Mouse (Mus musculus): ENCODE data around the gene Hk1. TPM values are rescaled to one million over a fixed set of nuclear protein-coding genes. Genes with fewer than 3 reads are reported as not detected.

The Hk1 gene
- total and polyA plus RNA-seq, 2 experiments, result 1.4 to 1.6 TPM

- Histone ChIP-seq H3K79me2 (ENCODE audit: control insufficient read depth, insufficient read depth, low read length) (no peaks in the 10 kb centered on the region), H3K4me3 (ENCODE audit: insufficient read depth, low read depth, low read length) (no peak overlapping the region), H3K27me3 (ENCODE audit: control insufficient read depth, insufficient read depth, low read length) (no peaks in the 10 kb centered on the region), H3K36me3 (ENCODE audit: control insufficient read depth, insufficient read depth, low read length) (no peaks in the 10 kb centered on the region), H3K27ac (replicated peaks; ENCODE audit: insufficient read depth, low read depth, low read length) (no peak overlapping the region), H3K4me1 (ENCODE audit: control insufficient read depth, insufficient read depth, low read length) (no peaks in the 10 kb centered on the region), H3K9ac (ENCODE audit: low read depth, low read length) (no peak overlapping the region)
- DNase-seq (ENCODE audit: extremely low read depth, low read depth, low spot score), result no peak
- no peak for TF ChIP-seq CTCF (IDR thresholded peaks at IDR 0.05; ENCODE audit: low read depth, low read length)
- TF ChIP-seq POLR2A (IDR thresholded peaks at IDR 0.05; ENCODE audit: extremely low read depth, insufficient read depth, low read length), result no peak
- WGBS, result 64% methylated on average over 9 of the region's 9 CpGs
Measured at GRCm38 (mm10) chr10:62321457-62321856, 58.3 kb downstream of the Hk1 start.

GRCm38 (mm10) chr10:62320402-62320978 is 59.2 kb downstream of the Hk1 start:
- DNase-seq (ENCODE audit: extremely low read depth, low read depth, low spot score), result no peak
- no peak overlapping the region for H3K27ac ChIP-seq (replicated peaks; ENCODE audit: insufficient read depth, low read depth, low read length)
- no peaks in the 10 kb centered on the region for H3K79me2 ChIP-seq (ENCODE audit: control insufficient read depth, insufficient read depth, low read length)
- no peak overlapping the region for H3K4me3 ChIP-seq (ENCODE audit: insufficient read depth, low read depth, low read length)
- no peak for TF ChIP-seq CTCF (IDR thresholded peaks at IDR 0.05; ENCODE audit: low read depth, low read length)
- no peak for TF ChIP-seq POLR2A (IDR thresholded peaks at IDR 0.05; ENCODE audit: extremely low read depth, insufficient read depth, low read length)
- 81% methylated on average over 9 of the region's 9 CpGs for WGBS
- H3K9ac ChIP-seq (ENCODE audit: low read depth, low read length), result no peak overlapping the region
- no peaks in the 10 kb centered on the region for H3K4me1 ChIP-seq (ENCODE audit: control insufficient read depth, insufficient read depth, low read length)
- H3K36me3 ChIP-seq (ENCODE audit: control insufficient read depth, insufficient read depth, low read length), result no peaks in the 10 kb centered on the region
- H3K27me3 ChIP-seq (ENCODE audit: control insufficient read depth, insufficient read depth, low read length), result no peaks in the 10 kb centered on the region

GRCm38 (mm10) chr10:62319154-62319553 is 60.6 kb downstream of the Hk1 start:
- no peaks in the 10 kb centered on the region for H3K4me1 ChIP-seq (ENCODE audit: control insufficient read depth, insufficient read depth, low read length)
- 80% methylated on average over 7 of the region's 7 CpGs for WGBS
- H3K36me3 ChIP-seq (ENCODE audit: control insufficient read depth, insufficient read depth, low read length), result no peaks in the 10 kb centered on the region

GRCm38 (mm10) chr10:62316467-62316866 is 63.2 kb downstream of the Hk1 start:
- H3K36me3 ChIP-seq (ENCODE audit: control insufficient read depth, insufficient read depth, low read length), result no peaks in the 10 kb centered on the region
- H3K4me1 ChIP-seq (ENCODE audit: control insufficient read depth, insufficient read depth, low read length), result no peaks in the 10 kb centered on the region
- no peak overlapping the region for H3K4me3 ChIP-seq (ENCODE audit: insufficient read depth, low read depth, low read length)
- 36% methylated on average over 8 of the region's 8 CpGs for WGBS
- H3K79me2 ChIP-seq (ENCODE audit: control insufficient read depth, insufficient read depth, low read length), result no peaks in the 10 kb centered on the region
- TF ChIP-seq POLR2A (IDR thresholded peaks at IDR 0.05; ENCODE audit: extremely low read depth, insufficient read depth, low read length), result no peak
- no peak for TF ChIP-seq CTCF (IDR thresholded peaks at IDR 0.05; ENCODE audit: low read depth, low read length)
- no peak for DNase-seq (ENCODE audit: extremely low read depth, low read depth, low spot score)
- H3K9ac ChIP-seq (ENCODE audit: low read depth, low read length), result no peak overlapping the region
- H3K27ac ChIP-seq (replicated peaks; ENCODE audit: insufficient read depth, low read depth, low read length), result no peak overlapping the region
- H3K27me3 ChIP-seq (ENCODE audit: control insufficient read depth, insufficient read depth, low read length), result no peaks in the 10 kb centered on the region

More at GRCm38 (mm10) chr10:62319154-62319553, 60.6 kb downstream of the Hk1 start:
- no peaks in the 10 kb centered on the region for H3K27me3 ChIP-seq (ENCODE audit: control insufficient read depth, insufficient read depth, low read length)
- no peak for TF ChIP-seq POLR2A (IDR thresholded peaks at IDR 0.05; ENCODE audit: extremely low read depth, insufficient read depth, low read length)
- TF ChIP-seq CTCF (IDR thresholded peaks at IDR 0.05; ENCODE audit: low read depth, low read length), result no peak
- H3K27ac ChIP-seq (replicated peaks; ENCODE audit: insufficient read depth, low read depth, low read length), result no peak overlapping the region
- no peak overlapping the region for H3K4me3 ChIP-seq (ENCODE audit: insufficient read depth, low read depth, low read length)
- no peak overlapping the region for H3K9ac ChIP-seq (ENCODE audit: low read depth, low read length)
- H3K79me2 ChIP-seq (ENCODE audit: control insufficient read depth, insufficient read depth, low read length), result no peaks in the 10 kb centered on the region
- DNase-seq (ENCODE audit: extremely low read depth, low read depth, low spot score), result no peak

GRCm38 (mm10) chr10:62313885-62314424 is 65.8 kb downstream of the Hk1 start:
- no peaks in the 10 kb centered on the region for H3K4me1 ChIP-seq (ENCODE audit: control insufficient read depth, insufficient read depth, low read length)
- no peaks in the 10 kb centered on the region for H3K27me3 ChIP-seq (ENCODE audit: control insufficient read depth, insufficient read depth, low read length)
- H3K9ac ChIP-seq (ENCODE audit: low read depth, low read length), result no peak overlapping the region
- 65% methylated on average over 15 of the region's 15 CpGs for WGBS
- no peak for TF ChIP-seq POLR2A (IDR thresholded peaks at IDR 0.05; ENCODE audit: extremely low read depth, insufficient read depth, low read length)
- TF ChIP-seq CTCF (IDR thresholded peaks at IDR 0.05; ENCODE audit: low read depth, low read length), result no peak
- no peak overlapping the region for H3K27ac ChIP-seq (replicated peaks; ENCODE audit: insufficient read depth, low read depth, low read length)
- no peaks in the 10 kb centered on the region for H3K79me2 ChIP-seq (ENCODE audit: control insufficient read depth, insufficient read depth, low read length)
- H3K36me3 ChIP-seq (ENCODE audit: control insufficient read depth, insufficient read depth, low read length), result no peaks in the 10 kb centered on the region
- no peak overlapping the region for H3K4me3 ChIP-seq (ENCODE audit: insufficient read depth, low read depth, low read length)
- DNase-seq (ENCODE audit: extremely low read depth, low read depth, low spot score), result no peak

- no peak overlapping the region for H3K9ac ChIP-seq (ENCODE audit: low read depth, low read length)
- no peak for DNase-seq (ENCODE audit: extremely low read depth, low read depth, low spot score)
- no peak overlapping the region for H3K27ac ChIP-seq (replicated peaks; ENCODE audit: insufficient read depth, low read depth, low read length)
- no peaks in the 10 kb centered on the region for H3K27me3 ChIP-seq (ENCODE audit: control insufficient read depth, insufficient read depth, low read length)
- H3K79me2 ChIP-seq (ENCODE audit: control insufficient read depth, insufficient read depth, low read length), result no peaks in the 10 kb centered on the region
- H3K36me3 ChIP-seq (ENCODE audit: control insufficient read depth, insufficient read depth, low read length), result no peaks in the 10 kb centered on the region
- no peaks in the 10 kb centered on the region for H3K4me1 ChIP-seq (ENCODE audit: control insufficient read depth, insufficient read depth, low read length)
- H3K4me3 ChIP-seq (ENCODE audit: insufficient read depth, low read depth, low read length), result no peak overlapping the region
- WGBS, result 76% methylated on average over 10 of the region's 10 CpGs
- TF ChIP-seq CTCF (IDR thresholded peaks at IDR 0.05; ENCODE audit: low read depth, low read length) (no peak), POLR2A (IDR thresholded peaks at IDR 0.05; ENCODE audit: extremely low read depth, insufficient read depth, low read length) (no peak)
Measured at GRCm38 (mm10) chr10:62313140-62313539, 66.6 kb downstream of the Hk1 start.
